Mouse (Mus musculus) frontal cortex, postnatal 14 days (tissue): ENCODE measurements around the gene Urm1.
"Not testable (repeated sequence)": the region's sequence is repeated elsewhere in the genome, so short reads cannot be mapped to it uniquely, and the experiment has no call there.

ENCODE experiments used
- DNase-seq, 2 experiments: peaks; one replicate each; pipeline ENCODE4 v3.0.0; 2022; ENCODE audit warnings: low spot score in 2 of 2

Urm1 gene

DNA sequence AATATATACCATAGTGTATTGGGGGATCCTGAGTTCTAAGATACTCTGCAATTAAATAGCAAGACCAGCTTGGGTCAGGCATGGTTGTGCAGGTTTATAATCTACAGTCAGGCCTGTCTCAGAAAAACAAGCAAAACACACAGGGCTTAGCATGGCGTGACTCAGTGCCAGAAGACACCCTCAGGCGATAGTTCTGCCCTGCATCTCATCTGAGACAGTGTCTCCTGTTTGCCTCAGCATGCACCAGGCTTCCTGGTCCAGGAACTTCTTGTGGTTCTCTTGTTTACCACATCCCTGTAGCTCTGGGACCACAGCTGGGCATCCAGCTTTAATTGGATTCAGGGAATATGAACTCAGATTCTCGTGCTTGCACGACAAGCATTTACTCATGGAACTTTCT, 45.2 kb downstream of the Urm1 start:
- no peak for DNase-seq

DNA sequence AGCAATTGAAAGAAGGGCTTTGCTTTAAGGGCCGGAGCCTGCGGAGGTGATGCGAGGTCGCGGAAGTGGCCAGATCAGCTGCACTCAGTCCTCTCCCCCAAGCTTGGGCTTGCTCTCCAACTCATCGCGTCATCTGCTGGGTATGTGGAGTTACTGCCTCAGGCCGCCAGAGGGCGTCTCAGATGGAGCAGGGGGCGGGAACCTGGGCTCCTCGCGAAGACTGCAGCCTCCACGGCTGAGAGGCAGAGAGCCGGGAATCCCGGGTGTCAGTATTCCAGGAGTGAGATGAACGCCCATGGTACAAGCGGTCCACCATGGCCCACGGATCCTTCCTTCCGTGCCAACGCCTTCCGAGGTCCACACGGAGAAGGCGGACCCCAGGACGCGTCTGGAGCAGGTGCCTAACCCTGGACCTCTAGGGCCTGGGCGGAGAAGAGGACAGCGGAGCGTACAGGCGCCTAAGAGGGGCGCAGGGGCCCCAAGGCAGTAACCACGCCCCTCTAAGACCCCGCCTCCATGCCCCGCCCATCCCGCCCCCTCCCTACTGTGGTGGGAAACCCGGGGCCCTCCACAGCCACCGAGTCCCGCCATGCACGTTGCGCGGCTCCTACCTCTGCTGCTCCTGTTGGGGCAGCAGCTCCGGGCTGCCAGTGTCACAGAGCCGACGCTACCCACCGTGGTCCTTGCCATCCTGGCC, 49.2 kb downstream of the Urm1 start, which contains the start of gene Cercam:
Gene Cercam (plus strand): TSS at position 216 of the 697 bp plus-strand sequence.
- DNase-seq, result peak; percentile 74 to 78

DNA sequence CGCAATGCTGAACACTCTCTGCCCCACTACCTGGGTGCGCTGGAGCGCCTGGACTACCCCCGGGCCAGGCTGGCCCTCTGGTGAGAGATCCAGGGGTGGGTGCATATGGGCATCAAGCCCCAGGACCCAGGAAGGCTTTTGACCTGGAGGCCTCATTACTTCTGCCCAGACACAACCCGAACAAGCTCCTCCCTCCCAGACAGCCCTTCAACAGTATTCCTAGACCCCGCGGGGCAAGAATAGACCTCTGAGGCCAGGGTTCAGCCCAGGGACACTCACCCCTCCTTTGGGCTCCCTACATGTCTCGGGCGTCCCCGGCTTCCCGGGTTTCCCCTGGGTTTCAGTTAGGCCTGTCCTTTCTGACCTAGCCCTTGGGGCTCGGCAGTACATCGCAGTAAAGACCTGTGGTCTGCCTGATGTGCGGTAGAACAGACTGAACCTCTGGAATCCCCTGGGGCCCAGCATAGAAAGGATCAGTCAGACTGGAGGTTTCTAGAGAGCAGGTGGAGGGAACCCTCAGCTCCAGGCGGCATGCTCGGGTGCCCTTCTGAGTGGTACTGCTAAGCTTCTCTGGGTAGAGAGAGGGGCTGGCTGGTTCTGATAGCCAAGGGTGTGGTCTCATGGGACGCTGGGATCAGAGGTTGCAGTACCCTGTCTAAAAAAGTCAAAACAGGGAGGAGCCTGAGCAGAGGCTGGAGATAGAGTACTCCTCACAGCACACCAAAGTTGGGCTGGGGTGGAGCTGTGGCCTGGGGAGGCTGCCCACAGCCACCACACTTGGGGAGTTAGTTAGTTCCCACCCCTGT, 50.0 kb downstream of the Urm1 start:
- DNase-seq, result no peak

DNA sequence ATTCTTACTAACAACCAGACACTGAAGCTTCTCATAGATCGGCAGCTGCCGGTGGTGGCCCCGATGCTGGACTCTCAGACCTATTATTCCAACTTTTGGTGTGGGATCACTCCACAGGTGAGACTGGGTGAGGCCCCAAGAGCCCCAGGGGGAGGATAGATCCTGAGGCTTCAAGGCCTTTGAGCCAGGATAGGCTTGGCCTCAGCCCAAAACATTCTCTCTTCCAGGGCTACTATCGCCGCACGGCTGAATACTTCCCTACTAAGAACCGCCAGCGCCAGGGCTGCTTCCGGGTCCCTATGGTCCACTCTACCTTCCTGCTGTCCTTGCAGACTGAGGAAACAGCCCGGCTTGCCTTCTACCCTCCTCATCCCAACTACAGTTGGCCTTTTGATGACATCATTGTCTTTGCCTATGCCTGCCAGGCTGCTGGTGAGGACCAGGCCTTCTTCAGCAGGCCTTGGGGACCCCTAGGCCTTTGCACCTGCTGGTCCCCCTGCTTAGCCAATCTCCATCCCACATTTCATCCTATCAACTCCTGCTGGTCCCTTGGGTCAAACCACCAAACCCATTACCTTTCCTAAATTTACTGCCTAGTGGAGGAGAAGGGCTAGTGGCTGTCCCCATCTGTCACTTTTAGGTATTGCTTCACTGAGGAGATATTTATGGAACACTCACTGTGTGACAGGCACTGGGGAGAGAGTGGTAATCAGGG, 52.9 kb downstream of the Urm1 start:
- DNase-seq, result no peak

DNA sequence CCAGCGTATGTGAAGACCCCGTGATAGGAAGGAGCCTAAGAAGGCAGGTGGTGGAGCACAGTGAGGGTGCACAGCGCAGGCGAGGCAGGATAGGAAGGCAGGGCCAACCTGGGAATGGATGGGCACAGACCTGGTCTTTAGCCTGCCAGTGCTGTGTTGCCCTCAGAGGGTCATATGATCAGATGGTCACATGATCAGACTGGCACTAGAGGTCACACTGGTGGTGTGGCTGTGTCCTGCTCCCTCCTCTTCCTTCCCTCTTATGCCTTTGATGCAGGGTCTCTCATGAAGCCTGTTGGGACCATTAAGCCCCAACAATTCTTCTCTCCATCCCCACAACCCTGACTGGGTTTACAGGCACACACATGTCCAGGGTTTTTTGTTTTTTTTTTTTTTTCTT, 53.9 kb downstream of the Urm1 start:
- DNase-seq, result no peak

DNA sequence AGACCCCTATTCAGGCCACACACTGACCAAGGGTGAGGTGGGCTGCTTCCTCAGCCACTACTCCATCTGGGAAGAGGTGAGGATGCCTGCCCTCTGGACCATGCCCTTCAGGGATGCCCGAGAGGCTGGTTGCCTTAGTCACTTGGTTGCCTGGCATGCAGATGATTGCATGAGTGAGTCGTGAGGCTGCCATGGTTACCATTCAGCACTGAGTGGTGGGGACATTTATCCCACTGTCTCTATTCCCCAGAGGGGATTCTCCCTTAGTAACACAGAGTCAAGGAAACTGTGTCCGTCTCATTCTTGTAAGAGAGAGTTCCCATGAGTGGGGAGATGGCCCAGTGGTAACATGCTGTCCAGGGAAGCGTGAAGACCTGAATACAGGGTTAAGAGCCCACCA, 58.2 kb downstream of the Urm1 start:
- no peak for DNase-seq

DNA sequence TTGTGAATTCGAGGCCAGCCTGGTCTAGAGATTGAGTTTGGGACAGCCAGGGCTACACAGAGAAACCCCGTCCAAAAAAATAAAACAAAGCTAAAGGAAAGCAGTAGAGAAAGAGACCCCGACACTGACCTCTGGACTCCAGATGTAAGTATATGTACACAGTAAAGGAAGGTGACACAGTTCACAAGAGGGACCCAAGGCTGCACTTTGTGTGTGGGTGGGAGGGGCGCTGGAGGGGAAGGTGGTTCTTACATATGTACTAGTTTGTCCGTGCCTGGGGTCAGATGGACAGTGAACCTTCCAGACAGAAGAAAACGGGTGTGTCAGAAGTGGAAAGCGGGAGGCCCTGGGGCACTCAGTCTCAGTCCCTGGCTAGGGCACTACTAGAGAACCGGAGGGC, 59.3 kb downstream of the Urm1 start:
- DNase-seq, result no peak

DNA sequence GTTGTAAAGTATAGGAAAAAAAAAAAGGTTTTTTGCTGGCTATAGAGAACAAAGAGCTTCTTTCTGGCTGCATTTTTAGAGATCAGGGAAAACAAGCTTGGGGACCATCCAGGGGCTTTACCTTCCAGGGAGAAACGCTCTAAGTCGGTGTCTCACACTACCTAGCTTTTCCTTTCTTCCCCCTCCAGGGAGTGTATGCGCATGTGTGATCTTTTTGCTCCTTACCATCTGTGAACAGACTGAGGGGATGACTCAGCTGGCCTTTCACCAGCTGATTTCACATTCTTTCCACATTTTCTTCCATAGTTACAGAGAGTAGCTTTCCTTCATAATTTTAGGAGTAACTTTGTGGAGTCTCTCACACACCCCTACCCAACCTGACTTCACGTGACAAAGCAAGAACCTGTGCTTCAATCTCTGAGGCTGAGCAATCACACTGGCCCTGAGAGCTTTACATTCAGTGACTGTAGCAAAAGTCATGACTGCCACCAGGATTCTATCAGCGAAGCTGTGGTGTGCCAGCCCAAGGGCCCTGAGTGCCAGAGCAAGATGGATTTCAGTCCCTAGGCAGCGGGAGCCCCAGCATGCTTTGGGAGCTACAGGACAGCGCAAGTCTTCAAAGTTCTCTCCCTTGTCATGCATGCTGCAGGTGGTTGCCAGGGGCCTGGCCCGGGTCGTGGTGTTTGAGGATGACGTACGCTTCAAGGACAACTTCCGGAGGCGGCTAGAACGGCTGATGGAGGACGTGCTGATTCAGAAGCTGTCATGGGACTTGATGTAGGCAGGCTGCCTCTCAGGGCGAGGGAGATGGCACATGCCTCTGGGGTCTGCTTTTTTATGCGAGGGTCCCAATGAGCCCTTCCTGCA, 60.3 kb downstream of the Urm1 start:
- no peak for DNase-seq

DNA sequence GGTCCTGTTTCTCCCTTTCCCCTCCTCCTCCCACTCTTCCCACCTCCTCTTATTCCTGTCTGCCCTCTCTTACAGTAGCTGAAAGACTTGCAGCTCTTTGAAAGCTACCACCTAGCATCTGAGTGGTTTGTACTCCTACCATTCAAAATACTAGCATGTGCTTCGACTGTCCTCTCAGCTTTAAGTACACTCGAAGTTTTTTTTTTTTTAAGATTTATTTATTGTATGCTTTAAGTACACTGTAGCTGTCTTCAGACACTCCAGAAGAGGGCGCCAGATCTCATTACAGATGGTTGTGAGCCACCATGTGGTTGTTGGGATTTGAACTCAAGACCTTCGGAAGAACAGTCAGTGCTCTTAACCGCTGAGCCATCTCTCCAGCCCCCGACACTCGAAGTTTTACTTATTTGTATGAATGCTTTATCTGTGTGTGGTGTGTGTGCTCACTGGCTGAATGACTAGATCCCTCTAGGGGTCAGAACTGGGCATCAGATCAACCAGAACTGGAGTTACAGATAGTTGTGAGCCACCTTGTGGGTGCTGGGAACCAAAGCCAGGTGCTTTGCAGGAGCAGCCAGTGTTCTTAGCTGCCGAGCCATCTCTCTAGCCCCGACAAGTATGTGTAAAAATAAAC, 66.9 kb downstream of the Urm1 start:
- not testable (repeated sequence) for DNase-seq

DNA sequence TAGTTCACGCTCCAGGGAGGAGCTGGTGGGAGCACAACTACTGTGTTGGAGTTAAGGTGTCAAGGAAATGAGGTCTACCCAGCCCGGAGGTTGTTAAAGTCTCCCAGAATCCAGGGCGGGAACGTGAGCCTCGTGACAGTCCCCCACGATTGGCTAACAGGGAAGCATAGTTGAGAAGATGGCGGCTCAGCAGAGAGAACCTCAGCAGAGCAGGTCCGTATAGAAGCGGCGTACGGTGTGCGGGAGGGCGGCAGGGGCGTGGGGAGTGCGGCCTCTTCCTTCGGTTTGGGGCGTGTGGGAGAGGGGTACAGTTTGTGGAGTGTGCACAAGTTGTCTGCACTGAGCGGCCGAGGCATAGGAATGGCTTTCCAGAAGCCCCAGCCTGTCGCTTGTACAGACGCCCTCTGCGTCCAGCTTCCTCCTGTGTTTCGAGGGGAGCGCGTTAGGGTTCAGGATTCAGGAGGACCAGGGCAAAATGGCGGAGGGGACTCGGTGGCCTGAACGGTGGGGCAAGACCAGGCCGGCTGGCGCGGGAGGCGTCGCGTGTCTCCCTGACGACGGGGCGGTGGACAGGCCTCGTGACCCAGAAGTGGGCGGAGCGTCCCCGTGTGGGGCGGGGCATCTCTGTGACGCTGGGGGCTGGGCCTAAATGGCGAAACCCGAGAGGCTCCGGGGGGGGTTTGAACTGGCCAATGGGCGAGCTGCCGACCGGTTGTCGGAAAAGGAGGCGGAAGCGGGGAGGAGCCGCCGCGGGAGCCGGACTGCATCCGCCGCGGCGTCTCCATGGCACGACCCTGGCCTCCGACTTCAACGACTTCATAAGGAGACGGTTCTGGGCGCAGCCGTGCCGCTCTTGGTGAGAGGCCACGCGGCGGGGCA, 69.4 kb downstream of the Urm1 start, which contains the start of gene Odf2:
Gene Odf2 (plus strand): TSS at position 156 of the 879 bp plus-strand sequence.
- peak; percentile 98 to 100 for DNase-seq

DNA sequence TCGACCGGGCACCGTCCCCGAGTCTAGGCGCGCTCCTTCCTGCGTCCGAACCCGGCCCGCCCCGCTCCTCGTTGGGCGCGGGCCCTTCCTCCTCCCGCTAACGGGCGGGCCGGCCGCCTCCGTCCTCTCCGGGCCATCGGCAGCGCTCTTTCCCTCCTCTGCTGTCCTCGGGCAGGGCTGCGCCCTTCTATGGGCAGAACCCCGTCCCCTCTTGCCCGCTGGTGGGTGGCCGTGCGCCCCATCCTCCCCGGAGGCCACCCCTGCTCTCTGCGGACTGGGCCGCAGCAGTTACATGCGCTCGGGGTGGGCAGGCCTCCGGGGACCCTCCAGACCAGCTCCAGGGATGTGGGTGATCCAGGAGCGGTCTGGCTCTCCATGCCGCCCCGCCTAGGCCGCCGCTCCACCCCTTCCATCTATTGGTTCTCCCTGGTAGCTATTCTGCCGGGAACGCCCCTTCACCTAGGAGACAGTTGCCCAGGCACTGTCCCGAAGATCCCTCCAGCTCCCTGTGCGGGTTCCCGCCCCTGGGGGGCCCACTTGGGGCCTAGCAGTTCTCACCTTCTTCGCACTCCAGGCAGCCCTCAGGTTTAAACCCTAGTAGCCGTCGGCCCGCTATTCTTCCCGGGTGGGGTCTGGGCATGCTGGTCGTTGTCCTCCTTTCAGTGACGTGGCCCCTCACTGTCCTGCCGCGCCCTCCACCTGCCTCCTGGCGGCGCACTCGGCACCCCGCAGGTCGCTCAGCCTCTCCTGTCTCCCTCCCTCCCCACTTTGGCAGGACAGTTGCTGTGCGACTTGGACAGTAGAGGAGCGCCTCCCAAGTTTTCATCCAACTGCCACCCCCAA, 70.3 kb downstream of the Urm1 start:
- DNase-seq, result peak; percentile 78 to 80

DNA sequence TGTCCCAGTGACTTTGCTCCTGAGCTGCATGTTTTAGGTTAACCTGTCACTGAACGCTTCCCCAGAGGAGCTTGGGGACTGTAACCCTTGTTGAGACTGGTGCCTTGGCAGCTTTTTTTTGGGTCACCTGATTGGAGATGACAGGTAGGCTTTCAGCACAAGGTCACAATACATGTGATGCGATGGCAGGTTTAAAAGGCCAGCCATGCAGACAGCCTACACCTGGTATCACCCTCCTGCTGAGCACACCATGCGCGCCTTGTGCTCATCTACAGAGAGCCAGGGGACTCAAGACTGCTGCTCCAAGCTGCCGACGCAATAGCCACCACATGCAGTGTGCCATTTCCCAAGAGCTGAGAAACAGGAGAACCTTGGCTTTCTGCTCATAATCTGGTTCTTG, 71.9 kb downstream of the Urm1 start:
- no peak for DNase-seq
